Mouse (Mus musculus) ES-Bruce4 (cell line): ENCODE measurements around the gene 1700003F12Rik.

ENCODE experiments used
- CTCF ChIP-seq: IDR thresholded peaks from one replicate; pipeline ENCODE4 v1.8.1; 2011; ENCODE audit warnings: low read depth, low read length
- EP300 ChIP-seq: IDR thresholded peaks from 2 replicates; pipeline ENCODE4 v1.6.1; 2011; ENCODE audit warnings: low read depth, low read length; ENCODE audit not compliant: insufficient read depth
- POLR2A ChIP-seq: IDR thresholded peaks from one replicate; pipeline ENCODE4 v1.8.1; 2011; ENCODE audit warnings: low read length; ENCODE audit not compliant: insufficient read depth

DNA sequence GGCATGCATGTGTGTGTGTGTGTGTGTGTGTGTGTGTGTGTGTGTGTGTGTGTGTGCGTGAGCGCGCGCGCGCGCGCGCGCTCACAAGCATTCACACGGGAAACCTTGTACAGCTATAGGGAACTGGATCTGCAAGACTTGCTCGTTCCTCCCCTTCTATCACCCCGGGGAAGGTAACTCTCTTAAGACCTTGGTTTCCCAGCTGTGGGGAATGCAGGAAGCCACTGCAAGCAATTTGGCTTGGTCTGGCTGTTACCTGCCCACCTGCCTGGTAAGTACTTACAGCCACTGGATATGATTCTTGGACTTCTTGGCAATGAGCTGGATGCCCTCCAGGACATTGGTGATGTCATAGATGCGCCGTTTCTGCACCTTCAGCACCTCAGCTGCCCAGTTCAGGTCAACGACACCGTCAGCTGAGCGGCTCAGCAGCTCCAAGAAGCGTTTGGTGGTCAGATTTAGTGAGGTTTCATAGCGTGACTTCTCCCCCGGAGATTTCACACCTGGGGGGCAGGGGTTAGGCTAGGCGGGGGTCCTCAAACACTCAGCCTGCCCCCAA, 16.8 kb downstream of the 1700003F12Rik start:
- TF ChIP-seq EP300 = no peak
- TF ChIP-seq CTCF = no peak
- no peak for TF ChIP-seq POLR2A
